8 mouse cellular contexts compared by ENCODE assay signal in the genomic region with DNA sequence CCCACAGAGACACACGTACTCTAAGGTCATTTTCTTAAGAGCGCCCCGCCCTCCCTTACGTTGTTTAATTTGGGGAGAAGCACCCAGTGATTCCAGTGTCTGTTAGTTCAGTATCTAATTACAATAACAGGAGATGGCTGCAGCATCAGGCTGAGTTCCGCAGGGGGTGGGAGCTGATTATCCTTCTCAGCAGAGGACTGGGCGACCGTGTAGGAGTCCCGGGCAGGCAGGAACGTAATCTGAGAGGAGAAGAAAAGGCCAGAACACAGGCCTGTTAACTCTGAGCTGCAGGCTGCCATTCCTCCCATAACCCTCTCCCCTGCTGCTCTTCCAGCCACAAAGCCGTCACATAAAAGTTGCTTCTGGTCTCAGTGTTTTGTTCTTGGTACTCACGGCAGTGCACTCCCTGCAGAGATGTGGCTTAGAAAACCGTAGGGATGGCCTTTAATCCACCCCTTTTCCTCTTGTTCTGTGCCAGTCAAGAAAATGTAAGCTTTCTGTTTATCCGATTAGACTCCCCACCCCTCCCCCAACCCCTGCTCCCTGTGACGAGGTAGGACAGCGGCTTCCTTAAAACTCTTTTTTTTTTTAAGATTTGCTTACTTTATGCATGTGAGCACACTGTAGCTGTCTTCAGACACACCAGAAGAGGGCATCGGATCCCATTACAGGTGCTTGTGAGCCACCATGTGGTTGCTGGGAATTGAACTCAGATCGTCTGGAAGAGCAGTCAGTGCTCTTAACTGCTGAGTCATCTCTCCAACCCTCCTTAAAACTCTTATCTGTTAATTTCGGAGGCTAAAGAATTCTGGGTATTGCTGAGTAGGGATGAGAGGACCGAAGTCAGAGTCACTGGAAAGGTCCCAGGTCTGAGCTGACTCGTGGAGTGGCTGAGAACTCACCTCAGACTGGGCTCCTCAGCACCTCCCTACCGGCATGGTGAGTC.
A peak's percentile ranks its signal among the peaks of the same experiment; 100 is the strongest.
DNase-seq lines count a peak whose midpoint lies in the region; ATAC-seq and TF ChIP-seq lines count a peak whose summit lies in the region.

No protein-coding gene starts in this region.

- H3K9me3 ChIP-seq in kidney, embryonic 15.5 days (replicated peaks) = no peaks in the 10 kb centered on the region
- no peaks in the 10 kb centered on the region for H3K9me3 ChIP-seq in heart, embryonic 14.5 days (ENCODE audit: control insufficient read depth, low read length)
- no peaks in the 10 kb centered on the region for H3K9me3 ChIP-seq in liver, embryonic 14.5 days (ENCODE audit: control insufficient read depth, low read length)

- no peaks in the 10 kb centered on the region for H3K36me3 ChIP-seq in kidney, embryonic 15.5 days
- H3K36me3 ChIP-seq in heart, embryonic 14.5 days (ENCODE audit: control insufficient read depth, insufficient read depth, low read length) = no peaks in the 10 kb centered on the region
- no peaks in the 10 kb centered on the region for H3K36me3 ChIP-seq in liver, embryonic 14.5 days (replicated peaks; ENCODE audit: control insufficient read depth, insufficient read depth, low read depth)

- peak overlapping the region; percentile 22 for H3K4me3 ChIP-seq in kidney, embryonic 15.5 days (replicated peaks)
- peak overlapping the region; percentile 26 to 33 for H3K4me3 ChIP-seq in heart, embryonic 14.5 days (ENCODE audit: control insufficient read depth in 1 of 2, insufficient read depth in 1 of 2, low read depth in 1 of 2, low read length in 2 of 2)
- peak overlapping the region; percentile 40 to 41 for H3K4me3 ChIP-seq in liver, embryonic 14.5 days (ENCODE audit: insufficient read depth in 1 of 2, low read depth in 2 of 2, low read length in 2 of 2)
- 0 out of 2 replicates have a peak overlapping the region, but pooled peaks have one; percentile 0 for H3K4me3 ChIP-seq in olfactory bulb, adult 2 months (ENCODE audit: insufficient read depth, low read depth, low read length)

- peak overlapping the region; percentile 86 for H3K27ac ChIP-seq in kidney, embryonic 15.5 days
- no peak overlapping the region for H3K27ac ChIP-seq in heart, embryonic 14.5 days (replicated peaks in 1 of 2; ENCODE audit: control insufficient read depth in 1 of 2, insufficient read depth in 1 of 2, low read depth in 2 of 2, low read length in 2 of 2)
- H3K27ac ChIP-seq in liver, embryonic 14.5 days = no peak overlapping the region
- no peak overlapping the region for H3K27ac ChIP-seq in olfactory bulb, adult 2 months (ENCODE audit: insufficient read depth, low read depth, low read length)

- H3K27me3 ChIP-seq in kidney, embryonic 15.5 days = no peaks in the 10 kb centered on the region
- no peaks in the 10 kb centered on the region for H3K27me3 ChIP-seq in heart, embryonic 14.5 days (ENCODE audit: control insufficient read depth, insufficient read depth, low read length)
- no peaks in the 10 kb centered on the region for H3K27me3 ChIP-seq in liver, embryonic 14.5 days (ENCODE audit: control insufficient read depth, insufficient read depth, low read length)

- TF ChIP-seq POLR2A in olfactory bulb, adult 2 months (IDR thresholded peaks at IDR 0.05; ENCODE audit: insufficient read depth, low read depth, low read length) = no peak

- H3K4me2 ChIP-seq in kidney, embryonic 15.5 days = peak overlapping the region; percentile 52
- peak overlapping the region; percentile 67 for H3K4me2 ChIP-seq in heart, embryonic 14.5 days (ENCODE audit: low read length)
- peak overlapping the region; percentile 68 for H3K4me2 ChIP-seq in liver, embryonic 14.5 days (ENCODE audit: low read depth)

- DNase-seq in kidney, adult 11 months = no peak
- DNase-seq in embryo, embryonic 10 days (ENCODE audit: low spot score) = peak; percentile 73
- DNase-seq in liver, embryonic 14.5 days (ENCODE audit: low read depth in 3 of 3, low spot score in 3 of 3) = peak in 1 of 3 experiments; percentile 56
- no peak for DNase-seq in adipocyte (ENCODE audit: low spot score)
- DNase-seq in layer of hippocampus, postnatal 36 days = no peak

- ATAC-seq in kidney, embryonic 15.5 days (replicated peaks; ENCODE audit: low FRiP score) = peak; percentile 90
- peak; percentile 70 for ATAC-seq in heart, embryonic 14.5 days (ENCODE audit: insufficient number of reproducible peaks, insufficient read depth, low FRiP score, low read depth)
- peak; percentile 64; the same call in 1 of the 2 replicates for ATAC-seq in liver, embryonic 14.5 days (ENCODE audit: insufficient read depth)

- TF ChIP-seq CTCF in liver, embryonic 14.5 days (IDR thresholded peaks at IDR 0.05; ENCODE audit: low read depth) = 0 out of 2 replicates have a peak, but pooled peaks have one; percentile 4
- no peak for TF ChIP-seq CTCF in olfactory bulb, adult 2 months (IDR thresholded peaks at IDR 0.05; ENCODE audit: insufficient read depth, low read depth, low read length)

- H3K9ac ChIP-seq in kidney, embryonic 15.5 days = 0 out of 2 replicates have a peak overlapping the region, but pooled peaks have one; percentile 21
- peak overlapping the region; percentile 59 for H3K9ac ChIP-seq in heart, embryonic 14.5 days (ENCODE audit: low read length)
- H3K9ac ChIP-seq in liver, embryonic 14.5 days (replicated peaks) = peak overlapping the region; percentile 28; the same call in 1 of the 2 replicates

- peaks cover 27% of the 10 kb centered on the region for H3K4me1 ChIP-seq in kidney, embryonic 15.5 days
- H3K4me1 ChIP-seq in heart, embryonic 14.5 days (ENCODE audit: control insufficient read depth in 2 of 2, insufficient read depth in 2 of 2, low read length in 2 of 2) = peaks cover 0 to 8% of the 10 kb centered on the region in 2 experiments; a peak in 3 of 4 replicates
- H3K4me1 ChIP-seq in liver, embryonic 14.5 days (replicated peaks; ENCODE audit: control insufficient read depth in 2 of 2, insufficient read depth in 2 of 2, low read length in 1 of 2) = peaks cover 7 to 9% of the 10 kb centered on the region in 2 experiments; a peak in 3 of 4 replicates
- peaks cover 12% of the 10 kb centered on the region for H3K4me1 ChIP-seq in olfactory bulb, adult 2 months (ENCODE audit: control insufficient read depth, insufficient read depth, low read length)

- no peak for TF ChIP-seq EP300 in liver, embryonic 14.5 days (IDR thresholded peaks at IDR 0.05; ENCODE audit: low read depth)

- 8% methylated on average over 21 of the region's 21 CpGs for WGBS in kidney, embryonic 15.5 days
- WGBS in heart, embryonic 14.5 days = 6% methylated on average over 21 of the region's 21 CpGs
- WGBS in liver, embryonic 14.5 days (ENCODE audit: insufficient replicate concordance) = 16% methylated on average over 21 of the region's 21 CpGs
- WGBS in olfactory bulb, adult 2 months = 12% methylated on average over 21 of the region's 21 CpGs
